Mouse (Mus musculus): ENCODE results near the gene Prm3.

The Prm3 gene

GRCm38 (mm10) chr16:10796034-10796433 is 5.3 kb upstream of the Prm3 start, which contains the start of gene Prm2:
Gene Prm2 (minus strand): TSS chr16:10796134.
- no peak for DNase-seq

GRCm38 (mm10) chr16:10788866-10789265 is 1.8 kb downstream of the Prm3 start:
- no peak for DNase-seq

GRCm38 (mm10) chr16:10788271-10788670 is 2.4 kb downstream of the Prm3 start, which contains the start of gene Tnp2:
Gene Tnp2 (minus strand): TSS chr16:10788660.
- no peak for DNase-seq

- DNase-seq: no peak
Observed at GRCm38 (mm10) chr16:10787548-10788058, 3.1 kb downstream of the Prm3 start.

- DNase-seq: no peak
Observed at GRCm38 (mm10) chr16:10786782-10787547, 3.7 kb downstream of the Prm3 start.

GRCm38 (mm10) chr16:10786288-10786687 is 4.4 kb downstream of the Prm3 start:
- peak; percentile 89 for DNase-seq

GRCm38 (mm10) chr16:10785371-10786231 is 5.1 kb downstream of the Prm3 start, which contains the start of gene Socs1:
Gene Socs1 (minus strand): TSS chr16:10785536.
- DNase-seq: peak; percentile 87

- peak; percentile 89 for DNase-seq
Observed at GRCm38 (mm10) chr16:10784793-10785370, 5.8 kb downstream of the Prm3 start.

GRCm38 (mm10) chr16:10783883-10784792 is 6.6 kb downstream of the Prm3 start:
- DNase-seq: peak; percentile 14

GRCm38 (mm10) chr16:10783451-10783850 is 7.3 kb downstream of the Prm3 start:
- DNase-seq: no peak

- DNase-seq: no peak
Observed at GRCm38 (mm10) chr16:10783152-10783434, 7.6 kb downstream of the Prm3 start.

- peak; percentile 30 for DNase-seq
Observed at GRCm38 (mm10) chr16:10782377-10783151, 8.2 kb downstream of the Prm3 start.

GRCm38 (mm10) chr16:10781862-10782371 is 8.8 kb downstream of the Prm3 start:
- DNase-seq: no peak

- DNase-seq: no peak
Observed at GRCm38 (mm10) chr16:10780631-10781120, 10.0 kb downstream of the Prm3 start.

- no peak for DNase-seq
Observed at GRCm38 (mm10) chr16:10777579-10778160, 13.0 kb downstream of the Prm3 start.

- DNase-seq: no peak
Observed at GRCm38 (mm10) chr16:10776322-10776721, 14.4 kb downstream of the Prm3 start.

- DNase-seq: no peak
Observed at GRCm38 (mm10) chr16:10774726-10775125, 16.0 kb downstream of the Prm3 start.

GRCm38 (mm10) chr16:10773543-10773942 is 17.2 kb downstream of the Prm3 start:
- no peak for DNase-seq

GRCm38 (mm10) chr16:10771769-10772510 is 18.8 kb downstream of the Prm3 start:
- no peak for DNase-seq

Measured in kidney, adult 9 months (tissue).